In genomic region chr2:130425112-130425511, GRCm38 (mm10) we compare ENCODE assay signal across 9 mouse cellular contexts. TPM values are rescaled to one million over a fixed set of nuclear protein-coding genes. Genes with fewer than 3 reads are reported as not detected.
DNase-seq lines count a peak whose midpoint lies in the region; ATAC-seq and TF ChIP-seq lines count a peak whose summit lies in the region.
"Had no signal": no experiment of that assay in that cellular context is flagged by ENCODE, and none has a peak within 500 bp of the region (broad histone marks: within the 10 kb centered on the region; RNA-seq: fewer than 3 reads in every experiment).

No protein-coding gene starts in this region.

- no peaks in the 10 kb centered on the region for H3K36me3 ChIP-seq in testis, adult 2 months (ENCODE audit: control insufficient read depth, insufficient read depth, low read length)
- H3K36me3 ChIP-seq in limb, embryonic 15.5 days: peaks cover 3% of the 10 kb centered on the region; the same call in 1 of the 2 replicates
- no peaks in the 10 kb centered on the region for H3K36me3 ChIP-seq in splenic B cell, adult 2 months (ENCODE audit: control insufficient read depth, insufficient read depth, low read length, poor library complexity, severe bottlenecking)

- TF ChIP-seq POLR2A in testis, adult 2 months (IDR thresholded peaks at IDR 0.05; ENCODE audit: control insufficient read depth, low read depth, low read length): no peak

- H3K27me3 ChIP-seq in testis, adult 2 months (ENCODE audit: control insufficient read depth, insufficient read depth, low read length): no peaks in the 10 kb centered on the region
- no peaks in the 10 kb centered on the region for H3K27me3 ChIP-seq in limb, embryonic 15.5 days
- H3K27me3 ChIP-seq in splenic B cell, adult 2 months (ENCODE audit: control insufficient read depth, insufficient read depth, low read length, poor library complexity, severe bottlenecking): no peaks in the 10 kb centered on the region

- H3K4me1 ChIP-seq in testis, adult 2 months (ENCODE audit: control insufficient read depth, insufficient read depth, low read length): peaks cover 9% of the 10 kb centered on the region
- H3K4me1 ChIP-seq in limb, embryonic 15.5 days: peaks cover 35% of the 10 kb centered on the region

- 43% methylated on average over 5 of the region's 5 CpGs for WGBS in limb, embryonic 15.5 days

- H3K4me3 ChIP-seq in testis, adult 2 months (ENCODE audit: control insufficient read depth, low read depth, low read length): peak overlapping the region; percentile 93; the same call in 1 of the 2 replicates
- H3K4me3 ChIP-seq in limb, embryonic 15.5 days: peak overlapping the region; percentile 85

- intact Hi-C loops in left cerebral cortex, postnatal 36 days (cut with DNase I): no loop called here

- H3K9ac ChIP-seq in limb, embryonic 15.5 days: peak overlapping the region; percentile 74

- peak; percentile 19 for DNase-seq in CD4-positive, CD25-positive, alpha-beta regulatory T cell, adult 2 months (ENCODE audit: low read depth, low spot score)
- no peak for DNase-seq in testis, postnatal 10 days (ENCODE audit: low spot score)
- peak; percentile 27 for DNase-seq in splenic B cell, adult 2 months (ENCODE audit: low read depth, low spot score)
- no peak for DNase-seq in adrenal gland, postnatal 4 days (ENCODE audit: low spot score in 2 of 2)
- no peak for DNase-seq in left cerebral cortex, postnatal 36 days (ENCODE audit: low spot score in 2 of 2)

- ATAC-seq in CD4-positive, CD25-positive, alpha-beta regulatory T cell, adult 4 months: no peak
- ATAC-seq in limb, embryonic 15.5 days (ENCODE audit: insufficient number of reproducible peaks, low FRiP score, low TSS enrichment, low read depth): no peak

- H3K9me3 ChIP-seq in limb, embryonic 15.5 days: no peaks in the 10 kb centered on the region

- peak overlapping the region; percentile 93 for H3K4me2 ChIP-seq in limb, embryonic 15.5 days

- no peak overlapping the region for H3K27ac ChIP-seq in testis, adult 2 months (ENCODE audit: control insufficient read depth, insufficient read depth, low read depth, low read length)
- no peak overlapping the region for H3K27ac ChIP-seq in limb, embryonic 15.5 days

- TF ChIP-seq CTCF in testis, adult 2 months (IDR thresholded peaks at IDR 0.05; ENCODE audit: control insufficient read depth, insufficient read depth, insufficient replicate concordance, low read depth, low read length): no peak

RNA-seq across cellular contexts. Expression of gene Pced1a, which starts 0.6 kb away (rescaled TPM):
- polyA plus RNA-seq in CD4-positive, CD25-positive, alpha-beta regulatory T cell, adult 4 months (2017; shearing (Covaris generic)): 10 to 100 TPM; 10.1 to 17.8 TPM
- 46.3 and 48.0 TPM in 2 replicates for polyA plus RNA-seq in testis, adult 2 months (2012; rRNA removed)
- 16.2 and 17.2 TPM in 2 replicates for polyA plus RNA-seq in limb, embryonic 15.5 days (2015; fragmentation: Nextera tagmentation; extraction: Ambion mirVana)
- total RNA-seq in adrenal gland, postnatal 4 days (2021): 10 to 100 TPM; 15.7 to 16.8 TPM
- 10 to 100 TPM; 26.0 to 28.8 TPM for total RNA-seq in left cerebral cortex, postnatal 36 days (2021)

RNA-seq across cellular contexts. Expression of gene Vps16, which starts 1.0 kb away (rescaled TPM):
- 100 to 1,000 TPM; 243 to 271 TPM for polyA plus RNA-seq in CD4-positive, CD25-positive, alpha-beta regulatory T cell, adult 4 months (2017; shearing (Covaris generic))
- polyA plus RNA-seq in testis, adult 2 months (2012; rRNA removed): 45.6 and 55.8 TPM in 2 replicates
- 94.2 and 106 TPM in 2 replicates for polyA plus RNA-seq in limb, embryonic 15.5 days (2015; fragmentation: Nextera tagmentation; extraction: Ambion mirVana)
- total RNA-seq in adrenal gland, postnatal 4 days (2021): 10 to 100 TPM; 93.9 to 96.3 TPM
- total RNA-seq in left cerebral cortex, postnatal 36 days (2021): 10 to 100 TPM; 78.0 to 78.3 TPM

RNA-seq across cellular contexts. Expression of gene Tmem239, which starts 18.8 kb away (rescaled TPM):
- polyA plus RNA-seq in CD4-positive, CD25-positive, alpha-beta regulatory T cell, adult 4 months (2017; shearing (Covaris generic)): not detected
- polyA plus RNA-seq in testis, adult 2 months (2012; rRNA removed): 251 and 255 TPM in 2 replicates
- polyA plus RNA-seq in limb, embryonic 15.5 days (2015; fragmentation: Nextera tagmentation; extraction: Ambion mirVana): 0.14 and 0.15 TPM in 2 replicates
- total RNA-seq in adrenal gland, postnatal 4 days (2021): not detected
- not detected for total RNA-seq in left cerebral cortex, postnatal 36 days (2021)
- total RNA-seq: heart, adult 18-20 months had no signal

RNA-seq across cellular contexts. Expression of gene 1700020A23Rik, which starts 20.1 kb away (rescaled TPM):
- not detected for polyA plus RNA-seq in CD4-positive, CD25-positive, alpha-beta regulatory T cell, adult 4 months (2017; shearing (Covaris generic))
- 316 and 321 TPM in 2 replicates for polyA plus RNA-seq in testis, adult 2 months (2012; rRNA removed)
- 0.37 TPM in 1 of 2 replicates, not detected in the other for polyA plus RNA-seq in limb, embryonic 15.5 days (2015; fragmentation: Nextera tagmentation; extraction: Ambion mirVana)
- total RNA-seq in adrenal gland, postnatal 4 days (2021): not detected
- total RNA-seq in left cerebral cortex, postnatal 36 days (2021): not detected
- total RNA-seq: heart, adult 18-20 months had no signal

RNA-seq across cellular contexts. Expression of gene Gm28372, which starts 20.1 kb away (rescaled TPM):
- polyA plus RNA-seq in CD4-positive, CD25-positive, alpha-beta regulatory T cell, adult 4 months (2017; shearing (Covaris generic)): not detected
- 0.57 and 0.99 TPM in 2 replicates for polyA plus RNA-seq in testis, adult 2 months (2012; rRNA removed)
- not detected in 2 replicates for polyA plus RNA-seq in limb, embryonic 15.5 days (2015; fragmentation: Nextera tagmentation; extraction: Ambion mirVana)
- total RNA-seq in adrenal gland, postnatal 4 days (2021): not detected
- not detected for total RNA-seq in left cerebral cortex, postnatal 36 days (2021)
- total RNA-seq: heart, adult 18-20 months had no signal

Comparison
In these comparisons a context has a peak if more than half of its experiments do, and no peak if none do; other contexts are left out.
1. DNase-seq: peak in CD4-positive, CD25-positive, alpha-beta regulatory T cell, adult 2 months (single experiment) and splenic B cell, adult 2 months (single experiment); none in testis, postnatal 10 days (single experiment), adrenal gland, postnatal 4 days (0 of 2) and left cerebral cortex, postnatal 36 days (0 of 2).
2. RNA of gene Tmem239, which starts 18.8 kb away (polyA plus RNA-seq): 251 to 255 TPM in testis, adult 2 months; not detected in CD4-positive, CD25-positive, alpha-beta regulatory T cell, adult 4 months and 0.14 to 0.15 TPM in limb, embryonic 15.5 days; every median in the first group is over 100 times any median in the second.